Mouse (Mus musculus): ENCODE measurements around the gene Siah1a.

GRCm38 (mm10) chr8:86765155-86765554, 19.4 kb upstream of the Siah1a start:
- TF ChIP-seq CTCF (conservative IDR thresholded peaks at IDR 0.05; ENCODE audit: low read length) (no peak), NANOG (IDR thresholded peaks at IDR 0.05; ENCODE audit: borderline replicate concordance, low read length) (no peak), POU5F1 (IDR thresholded peaks at IDR 0.05; ENCODE audit: borderline replicate concordance, low read length) (no peak)

Data from E14TG2a.4 (cell line).